Mouse (Mus musculus): Measurements from ENCODE around the gene Camkmt. TPM values are rescaled to one million over a fixed set of nuclear protein-coding genes. Genes with fewer than 3 reads are reported as not detected.

The Camkmt gene
- polyA plus RNA-seq, 2 experiments, result 4.2 to 11.0 TPM

- WGBS, result 90% methylated on average over 3 of the region's 3 CpGs
Measured at GRCm38 (mm10) chr17:85100232-85100631, 9.9 kb downstream of the Camkmt start.

DNA sequence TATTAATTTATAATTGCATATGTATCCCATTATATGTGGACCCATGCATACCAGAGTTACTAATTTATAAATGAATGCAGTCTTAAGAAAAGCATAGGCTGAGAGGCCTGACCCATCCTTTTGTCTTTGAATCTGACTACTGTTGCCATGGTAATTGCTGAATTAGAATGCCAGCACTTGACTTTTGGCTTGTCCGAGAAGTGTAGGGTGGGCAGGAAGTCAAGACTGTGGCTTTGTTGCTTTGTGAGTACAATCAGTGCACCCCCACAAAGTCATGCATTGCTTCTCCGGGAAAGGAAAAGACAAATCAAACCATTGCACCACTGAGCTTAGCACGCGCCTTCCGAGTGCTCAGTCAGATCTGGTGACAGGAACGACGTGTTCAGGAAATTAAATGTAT lies 11.4 kb downstream of the Camkmt start:
- ATAC-seq (ENCODE audit: low FRiP score, low read depth), result no peak
- no peak for TF ChIP-seq POLR2A (IDR thresholded peaks at IDR 0.05; ENCODE audit: borderline replicate concordance, extremely low read depth, insufficient read depth, insufficient read length)
- WGBS, result 90% methylated on average over 7 of the region's 7 CpGs
- Histone ChIP-seq H3K4me2 (replicated peaks; ENCODE audit: low read depth, low read length, severe bottlenecking) (no peak overlapping the region), H3K4me1 (ENCODE audit: control insufficient read depth, insufficient read depth, low read length) (no peaks in the 10 kb centered on the region), H3K9me3 (ENCODE audit: control insufficient read depth, low read length) (no peaks in the 10 kb centered on the region), H3K27ac (replicated peaks; ENCODE audit: low read depth, low read length) (no peak overlapping the region), H3K9ac (ENCODE audit: low read depth, low read length, severe bottlenecking) (no peak overlapping the region), H3K4me3 (replicated peaks; ENCODE audit: low read length) (no peak overlapping the region), H3K36me3 (ENCODE audit: control insufficient read depth, insufficient read depth, low read length) (peaks cover 14% of the 10 kb centered on the region), H3K27me3 (ENCODE audit: control insufficient read depth, insufficient read depth, low read length) (no peaks in the 10 kb centered on the region)
- no peak for DNase-seq (ENCODE audit: low spot score)

More at GRCm38 (mm10) chr17:85100232-85100631, 9.9 kb downstream of the Camkmt start:
- no peak for TF ChIP-seq POLR2A (IDR thresholded peaks at IDR 0.05; ENCODE audit: borderline replicate concordance, extremely low read depth, insufficient read depth, insufficient read length)
- Histone ChIP-seq H3K4me1 (ENCODE audit: control insufficient read depth, insufficient read depth, low read length) (no peaks in the 10 kb centered on the region), H3K9ac (ENCODE audit: low read depth, low read length, severe bottlenecking) (no peak overlapping the region), H3K9me3 (ENCODE audit: control insufficient read depth, low read length) (no peaks in the 10 kb centered on the region), H3K27me3 (ENCODE audit: control insufficient read depth, insufficient read depth, low read length) (no peaks in the 10 kb centered on the region), H3K27ac (replicated peaks; ENCODE audit: low read depth, low read length) (no peak overlapping the region), H3K36me3 (ENCODE audit: control insufficient read depth, insufficient read depth, low read length) (peaks cover 14% of the 10 kb centered on the region), H3K4me3 (replicated peaks; ENCODE audit: low read length) (no peak overlapping the region), H3K4me2 (replicated peaks; ENCODE audit: low read depth, low read length, severe bottlenecking) (no peak overlapping the region)
- DNase-seq (ENCODE audit: low spot score), result no peak
- ATAC-seq (ENCODE audit: low FRiP score, low read depth), result no peak

GRCm38 (mm10) chr17:85103310-85103709 lies 13.0 kb downstream of the Camkmt start:
- no peak overlapping the region for H3K4me2 ChIP-seq (replicated peaks; ENCODE audit: low read depth, low read length, severe bottlenecking)
- peaks cover 8% of the 10 kb centered on the region for H3K36me3 ChIP-seq (ENCODE audit: control insufficient read depth, insufficient read depth, low read length)
- H3K27me3 ChIP-seq (ENCODE audit: control insufficient read depth, insufficient read depth, low read length), result no peaks in the 10 kb centered on the region
- H3K9me3 ChIP-seq (ENCODE audit: control insufficient read depth, low read length), result no peaks in the 10 kb centered on the region
- 41% methylated on average over 2 of the region's 2 CpGs for WGBS
- H3K4me1 ChIP-seq (ENCODE audit: control insufficient read depth, insufficient read depth, low read length), result no peaks in the 10 kb centered on the region
- H3K4me3 ChIP-seq (replicated peaks; ENCODE audit: low read length), result no peak overlapping the region
- TF ChIP-seq POLR2A (IDR thresholded peaks at IDR 0.05; ENCODE audit: borderline replicate concordance, extremely low read depth, insufficient read depth, insufficient read length), result no peak
- ATAC-seq (ENCODE audit: low FRiP score, low read depth), result no peak
- DNase-seq (ENCODE audit: low spot score), result no peak
- H3K9ac ChIP-seq (ENCODE audit: low read depth, low read length, severe bottlenecking), result no peak overlapping the region
- no peak overlapping the region for H3K27ac ChIP-seq (replicated peaks; ENCODE audit: low read depth, low read length)

DNA sequence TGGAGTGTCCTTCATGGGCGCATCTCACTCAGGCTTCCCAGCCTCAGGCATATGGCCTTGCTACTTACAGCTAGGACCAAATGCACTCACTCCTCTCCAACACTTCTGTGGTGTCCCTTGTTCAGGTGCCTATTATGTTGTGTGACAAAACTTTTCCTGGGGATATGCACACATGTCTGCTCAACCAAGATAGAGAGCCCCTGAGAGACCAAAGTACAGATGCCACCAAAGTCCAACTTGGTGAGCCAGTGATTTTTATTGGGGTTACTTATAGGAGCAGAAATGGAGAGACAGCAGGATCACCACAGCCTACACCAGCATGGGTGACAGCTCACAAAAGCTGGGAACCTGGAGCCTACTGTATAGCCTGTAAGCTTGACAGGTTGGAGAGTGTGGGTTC lies 20.3 kb downstream of the Camkmt start:
- Histone ChIP-seq H3K27me3 (ENCODE audit: control insufficient read depth, insufficient read depth, low read length) (no peaks in the 10 kb centered on the region), H3K4me3 (replicated peaks; ENCODE audit: low read length) (no peak overlapping the region), H3K4me1 (ENCODE audit: control insufficient read depth, insufficient read depth, low read length) (no peaks in the 10 kb centered on the region), H3K9ac (ENCODE audit: low read depth, low read length, severe bottlenecking) (no peak overlapping the region), H3K36me3 (ENCODE audit: control insufficient read depth, insufficient read depth, low read length) (no peaks in the 10 kb centered on the region), H3K27ac (replicated peaks; ENCODE audit: low read depth, low read length) (no peak overlapping the region), H3K4me2 (replicated peaks; ENCODE audit: low read depth, low read length, severe bottlenecking) (no peak overlapping the region), H3K9me3 (ENCODE audit: control insufficient read depth, low read length) (no peaks in the 10 kb centered on the region)
- ATAC-seq (ENCODE audit: low FRiP score, low read depth) (no peak), DNase-seq (ENCODE audit: low spot score) (no peak)
- no peak for TF ChIP-seq POLR2A (IDR thresholded peaks at IDR 0.05; ENCODE audit: borderline replicate concordance, extremely low read depth, insufficient read depth, insufficient read length)
- 88% methylated on average over 1 of the region's 1 CpGs for WGBS

GRCm38 (mm10) chr17:85113441-85113840 lies 23.1 kb downstream of the Camkmt start:
- 85% methylated on average over 8 of the region's 8 CpGs for WGBS
- H3K4me2 ChIP-seq (replicated peaks; ENCODE audit: low read depth, low read length, severe bottlenecking), result no peak overlapping the region

DNA sequence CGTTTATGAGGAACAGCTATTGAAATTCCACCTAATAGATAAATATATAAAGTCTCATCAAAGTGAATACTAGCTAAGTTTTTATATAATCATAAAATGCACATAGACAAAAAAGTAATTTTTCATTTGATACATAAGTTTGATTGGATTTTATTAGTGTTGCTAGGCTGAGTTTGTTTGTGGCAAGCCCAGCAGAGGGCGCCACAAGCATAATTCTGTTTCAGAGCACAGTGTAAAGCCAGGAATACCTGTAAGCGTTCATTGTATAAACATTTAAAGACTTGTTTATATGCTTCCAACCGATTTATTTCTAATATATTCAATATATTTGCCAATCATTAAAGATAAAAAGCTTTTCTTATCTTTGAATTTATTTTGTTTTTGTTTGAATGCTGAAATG lies 26.3 kb downstream of the Camkmt start:
- peak; percentile 61 for DNase-seq (ENCODE audit: low spot score)
- 30% methylated on average over 4 of the region's 4 CpGs for WGBS
- ATAC-seq (ENCODE audit: low FRiP score, low read depth), result no peak

More at GRCm38 (mm10) chr17:85113441-85113840, 23.1 kb downstream of the Camkmt start:
- Histone ChIP-seq H3K9ac (ENCODE audit: low read depth, low read length, severe bottlenecking) (no peak overlapping the region), H3K4me1 (ENCODE audit: control insufficient read depth, insufficient read depth, low read length) (no peaks in the 10 kb centered on the region), H3K4me3 (replicated peaks; ENCODE audit: low read length) (no peak overlapping the region), H3K9me3 (ENCODE audit: control insufficient read depth, low read length) (no peaks in the 10 kb centered on the region), H3K27ac (replicated peaks; ENCODE audit: low read depth, low read length) (no peak overlapping the region), H3K27me3 (ENCODE audit: control insufficient read depth, insufficient read depth, low read length) (no peaks in the 10 kb centered on the region), H3K36me3 (ENCODE audit: control insufficient read depth, insufficient read depth, low read length) (no peaks in the 10 kb centered on the region)
- no peak for DNase-seq (ENCODE audit: low spot score)
- TF ChIP-seq POLR2A (IDR thresholded peaks at IDR 0.05; ENCODE audit: borderline replicate concordance, extremely low read depth, insufficient read depth, insufficient read length), result no peak
- ATAC-seq (ENCODE audit: low FRiP score, low read depth), result no peak

More for the DNA sequence above, 26.3 kb downstream of the Camkmt start:
- H3K36me3 ChIP-seq (ENCODE audit: control insufficient read depth, insufficient read depth, low read length), result no peaks in the 10 kb centered on the region
- H3K4me2 ChIP-seq (replicated peaks; ENCODE audit: low read depth, low read length, severe bottlenecking), result no peak overlapping the region
- H3K9me3 ChIP-seq (ENCODE audit: control insufficient read depth, low read length), result no peaks in the 10 kb centered on the region
- no peak for TF ChIP-seq POLR2A (IDR thresholded peaks at IDR 0.05; ENCODE audit: borderline replicate concordance, extremely low read depth, insufficient read depth, insufficient read length)
- H3K9ac ChIP-seq (ENCODE audit: low read depth, low read length, severe bottlenecking), result no peak overlapping the region
- H3K27ac ChIP-seq (replicated peaks; ENCODE audit: low read depth, low read length), result no peak overlapping the region
- no peaks in the 10 kb centered on the region for H3K4me1 ChIP-seq (ENCODE audit: control insufficient read depth, insufficient read depth, low read length)
- no peaks in the 10 kb centered on the region for H3K27me3 ChIP-seq (ENCODE audit: control insufficient read depth, insufficient read depth, low read length)
- H3K4me3 ChIP-seq (replicated peaks; ENCODE audit: low read length), result no peak overlapping the region
